Mouse (Mus musculus): ENCODE measurements around the gene Retreg2. TPM values are rescaled to one million over a fixed set of nuclear protein-coding genes. Genes with fewer than 3 reads are reported as not detected.

Gene Retreg2
- total RNA-seq, 2 experiments from 2014 or later, result 138 to 144 TPM

DNA sequence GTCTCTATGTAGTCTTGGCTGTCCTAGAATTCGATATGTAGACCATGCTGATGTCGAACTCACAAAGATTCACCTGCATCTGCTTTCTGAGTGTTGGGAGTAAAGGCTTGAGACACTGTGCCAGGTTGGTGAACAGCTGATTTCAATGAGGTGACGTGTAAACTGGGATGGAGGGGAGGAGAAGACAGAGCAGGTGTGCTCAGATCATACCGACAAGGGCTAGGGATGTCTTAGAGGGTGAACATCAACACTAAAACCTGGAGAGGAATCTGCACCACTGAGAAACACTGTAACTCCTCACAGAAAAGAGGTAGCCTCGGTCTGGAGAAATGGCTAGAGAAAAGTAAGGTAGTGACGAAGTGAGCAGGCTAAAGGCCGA, 25.5 kb downstream of the Retreg2 start:
- no peak for DNase-seq (ENCODE audit: low spot score in 2 of 2)

DNA sequence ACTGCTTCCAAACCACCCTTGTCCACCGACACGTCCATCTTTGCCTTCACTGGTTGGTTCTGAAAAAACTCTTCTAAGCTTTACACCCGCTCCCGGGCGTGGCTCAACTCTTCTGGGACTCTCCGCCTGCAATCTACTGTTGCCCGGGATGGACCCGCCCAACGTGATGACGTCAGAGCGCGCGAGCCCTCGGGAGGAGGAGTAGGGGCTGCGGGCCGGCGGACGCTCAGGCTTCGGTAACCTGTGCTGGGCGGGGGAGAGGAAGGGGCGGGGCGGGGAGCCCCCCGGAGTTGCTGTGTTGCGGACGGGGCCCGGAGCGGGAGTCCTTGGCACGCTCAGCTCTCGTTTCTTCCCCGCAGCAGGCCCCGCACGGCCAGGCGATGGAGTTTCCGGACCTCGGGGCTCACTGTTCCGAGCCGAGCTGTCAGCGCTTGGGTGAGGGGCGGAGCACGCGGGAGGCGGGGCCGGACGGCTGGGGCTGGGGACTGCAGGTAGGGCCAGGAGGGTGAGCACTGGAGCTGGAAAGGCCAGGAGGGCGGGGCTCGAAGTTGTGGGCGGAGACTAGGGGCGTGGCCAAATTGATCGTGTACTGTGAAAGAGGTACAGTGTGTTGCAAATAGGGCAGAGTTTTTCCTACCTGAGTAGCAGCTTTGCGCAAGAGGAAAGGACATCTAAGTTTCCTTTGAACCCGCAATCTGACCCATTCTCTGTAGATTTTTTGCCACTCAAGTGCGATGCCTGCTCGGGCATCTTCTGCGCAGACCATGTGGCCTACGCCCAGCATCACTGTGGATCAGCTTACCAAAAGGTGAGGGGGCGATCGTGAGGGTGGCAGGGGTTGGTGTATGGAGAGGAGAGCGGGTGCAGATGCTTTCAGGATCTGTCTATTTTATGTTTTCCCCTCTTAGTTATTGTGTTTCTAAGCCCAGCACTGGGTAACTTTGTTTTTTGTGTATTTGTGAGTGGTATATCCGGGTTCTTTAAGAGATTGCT, 26.2 kb downstream of the Retreg2 start, which contains the start of gene Zfand2b:
TSS of gene Zfand2b (plus strand) at position 175 of the 993 bp plus-strand sequence.
- peak; percentile 93 for DNase-seq (ENCODE audit: low spot score in 2 of 2)

DNA sequence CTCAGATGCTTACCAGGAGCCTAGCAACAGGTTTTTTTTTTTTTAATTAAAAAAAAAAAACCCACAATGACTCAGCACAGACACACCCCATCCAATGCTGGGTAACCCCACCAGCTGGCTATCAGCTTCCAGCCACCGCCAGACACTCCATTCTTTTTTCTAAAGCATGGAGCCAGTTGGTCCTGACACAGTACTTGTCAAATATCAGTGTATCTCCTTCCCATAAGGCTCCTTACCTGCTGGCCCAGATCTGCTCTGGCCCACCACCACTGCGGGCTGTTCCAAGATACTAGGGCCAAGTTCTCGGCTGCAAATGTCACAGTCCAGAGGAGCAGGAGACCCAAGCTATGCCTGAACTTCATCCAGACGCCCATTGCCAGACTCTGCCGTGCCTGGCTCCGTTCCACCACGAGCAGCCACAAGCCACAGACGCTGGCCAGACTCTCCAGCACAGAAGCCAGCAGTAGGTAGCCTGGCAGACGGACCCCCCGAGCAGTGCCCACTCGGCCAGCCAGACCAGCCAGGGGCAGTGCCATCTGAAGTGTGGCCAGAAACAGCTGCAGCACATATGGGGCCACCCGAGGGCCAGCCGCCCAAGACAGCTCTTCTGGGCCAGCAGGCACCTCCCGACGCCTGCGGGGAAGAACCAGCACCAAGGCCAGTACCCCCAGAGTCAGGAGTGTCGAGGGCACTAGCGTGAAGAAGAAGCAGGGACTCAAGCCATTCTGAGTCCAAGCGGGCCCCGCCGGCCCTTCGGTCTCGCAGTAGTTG, 36.9 kb downstream of the Retreg2 start:
- DNase-seq (ENCODE audit: low spot score in 2 of 2), result peak; percentile 79 to 80

DNA sequence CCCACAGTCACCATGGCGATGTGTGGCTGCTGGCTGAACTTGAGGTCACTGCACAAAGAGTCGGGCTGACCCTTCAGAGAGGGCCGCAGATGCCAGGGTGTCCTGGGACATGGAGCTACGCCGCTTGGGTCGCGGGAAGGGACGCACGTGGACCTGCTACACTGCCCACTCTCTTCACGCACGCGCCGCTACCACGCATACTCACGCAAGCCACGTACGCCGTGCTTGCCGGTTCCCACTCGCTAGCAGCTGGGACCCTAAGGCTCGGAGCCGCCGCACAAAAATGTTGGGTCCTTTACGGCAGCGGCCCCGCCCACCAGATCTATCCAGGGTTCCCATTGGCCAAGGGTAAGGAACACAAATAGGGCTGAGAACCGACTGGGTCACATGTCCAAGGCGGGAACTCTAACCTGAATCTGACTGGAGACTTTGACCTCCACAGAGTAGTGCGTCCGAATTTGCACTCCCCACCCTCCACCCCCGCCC, 37.6 kb downstream of the Retreg2 start, which contains the start of gene Abcb6:
TSS of gene Abcb6 (minus strand) at position 288 of the 486 bp plus-strand sequence.
- DNase-seq (ENCODE audit: low spot score in 2 of 2), result peak; percentile 89 to 91

DNA sequence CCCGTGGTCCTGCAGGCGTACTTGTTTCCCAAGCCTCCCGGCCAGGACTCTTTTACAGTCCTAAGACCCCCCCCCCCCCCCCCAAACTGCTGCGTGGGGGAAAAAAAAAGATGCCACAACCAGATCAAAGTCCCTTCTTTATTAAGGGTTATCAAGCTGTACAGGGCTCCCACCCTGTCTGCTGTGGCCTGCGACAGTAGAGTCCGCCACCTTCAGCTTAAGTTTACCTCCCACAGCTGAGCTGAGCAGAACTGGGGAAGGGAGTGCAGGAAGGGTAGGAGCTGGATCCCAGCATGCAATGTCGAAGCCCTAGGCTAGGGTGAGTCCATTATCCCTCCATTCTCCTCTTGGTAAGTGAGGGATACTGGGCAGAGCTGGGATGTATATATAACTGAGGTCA, 38.2 kb downstream of the Retreg2 start:
- no peak for DNase-seq (ENCODE audit: low spot score in 2 of 2)

DNA sequence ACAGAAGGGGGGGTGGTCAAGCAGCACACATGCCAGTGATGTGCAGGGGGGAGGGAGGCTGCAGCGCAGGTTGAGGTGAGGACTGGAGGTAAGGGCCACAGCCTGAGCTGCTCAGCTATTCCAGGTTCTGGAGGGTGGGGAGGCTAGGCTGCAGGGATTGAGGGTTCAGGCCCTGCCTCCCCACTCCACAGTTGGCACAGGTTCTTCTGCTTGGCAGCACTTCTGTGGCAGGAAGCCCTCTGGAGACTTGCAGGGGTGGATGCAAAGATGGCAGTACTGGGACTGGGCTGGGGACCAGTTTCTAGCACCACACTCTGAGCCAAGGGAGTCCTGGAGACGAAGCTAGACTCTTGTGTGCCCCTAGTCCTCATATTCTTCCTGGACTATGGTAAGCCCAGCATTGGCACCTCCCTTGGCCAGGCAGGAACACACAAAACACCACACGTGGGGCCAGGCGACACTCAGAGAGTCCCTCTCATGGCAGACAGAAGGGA, 38.8 kb downstream of the Retreg2 start:
- DNase-seq (ENCODE audit: low spot score in 2 of 2), result no peak

DNA sequence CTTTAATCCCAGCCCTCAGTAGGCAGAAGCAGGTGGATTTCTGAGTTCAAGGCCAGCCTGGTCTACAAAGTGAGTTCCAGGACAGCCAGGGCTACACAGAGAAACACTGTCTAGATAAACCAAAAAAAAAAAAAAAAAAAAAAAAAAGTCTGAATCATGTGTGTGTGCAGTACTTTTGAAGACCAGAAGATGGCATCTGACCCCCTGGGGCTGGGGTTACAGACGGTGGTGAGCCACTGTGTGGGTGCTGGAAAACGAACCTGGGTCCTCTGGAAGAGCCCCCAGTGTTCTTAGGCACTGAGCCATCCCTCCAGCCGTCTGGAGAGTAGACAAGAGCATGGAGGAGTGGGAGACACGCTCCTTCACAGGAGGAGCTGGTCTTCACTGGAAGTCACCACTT, 39.6 kb downstream of the Retreg2 start:
- DNase-seq (ENCODE audit: low spot score in 2 of 2), result no peak

DNA sequence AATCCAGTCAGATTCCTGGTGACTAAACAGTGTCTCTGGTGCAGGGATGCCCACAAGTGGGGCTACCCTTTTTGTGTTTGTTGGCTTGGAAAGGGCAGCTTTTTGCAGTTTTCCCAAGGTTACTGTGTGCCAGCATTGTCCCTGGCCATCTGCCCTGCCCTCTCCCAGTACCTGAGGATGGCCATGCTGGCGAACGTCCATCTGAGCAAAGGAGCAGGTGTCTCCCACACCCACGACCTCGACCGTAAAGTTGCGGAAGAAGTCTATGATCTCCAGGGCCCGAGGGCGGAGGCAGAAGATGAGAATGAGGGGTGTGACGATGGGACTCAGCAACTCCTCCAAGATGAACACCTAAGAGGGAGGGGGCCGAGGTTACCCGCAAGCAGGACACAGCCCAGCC, 42.9 kb downstream of the Retreg2 start:
- no peak for DNase-seq (ENCODE audit: low spot score in 2 of 2)

DNA sequence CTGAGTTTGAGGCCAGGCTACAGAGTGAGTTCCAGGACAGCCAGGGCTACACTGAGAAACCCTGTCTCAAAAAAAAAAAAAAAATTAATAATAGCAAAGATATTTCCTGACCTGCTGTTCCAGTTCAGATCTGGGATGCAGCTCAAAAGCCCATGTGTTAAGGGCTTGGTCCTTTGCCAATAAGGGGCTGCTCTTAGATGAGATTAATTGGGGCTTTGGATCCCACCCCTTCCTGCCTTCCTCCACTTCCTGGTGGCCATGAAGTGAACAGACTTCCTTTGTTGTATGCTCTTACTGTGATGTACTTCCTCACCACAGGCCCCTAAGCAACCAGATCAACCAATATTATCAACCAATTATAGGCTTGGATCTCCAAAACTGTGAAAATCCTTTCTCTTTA, 44.5 kb downstream of the Retreg2 start:
- no peak for DNase-seq (ENCODE audit: low spot score in 2 of 2)

DNA sequence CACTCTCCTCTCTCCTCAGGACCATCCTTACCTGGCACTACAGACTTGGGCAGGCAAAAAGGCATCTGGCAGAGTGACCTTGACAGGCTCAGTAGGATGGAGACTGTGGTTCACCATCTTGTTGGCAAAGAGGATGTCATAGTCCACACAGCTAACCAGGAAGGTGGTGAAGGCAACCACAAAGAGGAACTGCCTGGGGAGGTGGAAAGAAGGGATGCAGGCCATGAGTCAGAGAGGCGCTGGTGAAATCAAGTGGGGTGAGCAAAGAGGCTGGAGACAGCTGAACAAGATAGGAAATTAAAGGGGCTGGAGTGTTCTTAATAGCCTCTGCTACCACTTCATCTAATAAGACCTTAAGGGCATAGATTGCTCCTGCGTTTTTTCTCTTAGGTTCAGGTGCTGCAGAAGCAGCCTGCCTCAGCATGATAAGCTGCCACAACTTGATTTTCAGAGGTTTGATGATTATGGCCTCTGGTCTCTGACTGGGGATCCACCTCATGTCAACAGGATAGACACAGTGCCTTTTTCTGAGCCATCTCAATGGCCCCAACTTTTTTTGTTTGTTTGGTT, 45.4 kb downstream of the Retreg2 start:
- no peak for DNase-seq (ENCODE audit: low spot score in 2 of 2)

DNA sequence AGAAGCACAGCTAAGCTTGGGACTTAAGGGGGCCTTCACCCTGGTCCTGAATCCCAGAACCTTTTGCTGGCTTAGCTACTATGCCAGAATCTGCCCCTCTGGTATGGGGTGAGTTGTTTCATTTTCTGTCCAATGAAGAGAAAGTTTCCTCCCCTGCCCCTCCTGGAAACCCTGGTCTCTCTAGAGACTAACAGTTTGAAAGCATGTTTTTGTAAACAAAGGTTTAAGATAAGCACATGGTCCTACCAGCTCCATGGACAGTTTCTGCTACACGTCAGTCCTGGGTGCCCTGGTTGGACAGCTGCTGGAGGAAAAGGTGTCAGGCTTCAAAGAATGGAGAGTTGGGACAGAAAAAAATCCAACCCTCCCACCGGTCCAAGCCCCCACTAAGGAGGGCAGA, 48.0 kb downstream of the Retreg2 start:
- DNase-seq (ENCODE audit: low spot score in 2 of 2), result no peak

DNA sequence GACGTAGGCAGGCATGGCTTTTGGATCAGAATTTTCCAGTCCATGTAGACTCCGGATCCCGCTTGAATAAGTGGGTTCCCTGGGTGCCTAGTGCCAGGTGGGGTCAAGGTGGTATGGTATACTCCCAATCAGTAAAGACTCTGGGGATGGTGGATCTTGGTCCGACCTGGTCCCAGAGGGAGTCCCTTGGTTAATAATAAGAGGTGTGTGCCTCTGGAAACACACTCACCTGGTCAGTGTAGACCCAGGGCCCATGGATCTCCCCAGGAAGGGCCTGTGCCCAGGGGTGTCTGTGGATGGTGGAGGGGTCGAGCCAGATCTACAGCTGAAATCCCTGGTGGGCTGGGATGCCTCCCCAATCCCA, 48.7 kb downstream of the Retreg2 start:
- DNase-seq (ENCODE audit: low spot score in 2 of 2), result no peak

DNA sequence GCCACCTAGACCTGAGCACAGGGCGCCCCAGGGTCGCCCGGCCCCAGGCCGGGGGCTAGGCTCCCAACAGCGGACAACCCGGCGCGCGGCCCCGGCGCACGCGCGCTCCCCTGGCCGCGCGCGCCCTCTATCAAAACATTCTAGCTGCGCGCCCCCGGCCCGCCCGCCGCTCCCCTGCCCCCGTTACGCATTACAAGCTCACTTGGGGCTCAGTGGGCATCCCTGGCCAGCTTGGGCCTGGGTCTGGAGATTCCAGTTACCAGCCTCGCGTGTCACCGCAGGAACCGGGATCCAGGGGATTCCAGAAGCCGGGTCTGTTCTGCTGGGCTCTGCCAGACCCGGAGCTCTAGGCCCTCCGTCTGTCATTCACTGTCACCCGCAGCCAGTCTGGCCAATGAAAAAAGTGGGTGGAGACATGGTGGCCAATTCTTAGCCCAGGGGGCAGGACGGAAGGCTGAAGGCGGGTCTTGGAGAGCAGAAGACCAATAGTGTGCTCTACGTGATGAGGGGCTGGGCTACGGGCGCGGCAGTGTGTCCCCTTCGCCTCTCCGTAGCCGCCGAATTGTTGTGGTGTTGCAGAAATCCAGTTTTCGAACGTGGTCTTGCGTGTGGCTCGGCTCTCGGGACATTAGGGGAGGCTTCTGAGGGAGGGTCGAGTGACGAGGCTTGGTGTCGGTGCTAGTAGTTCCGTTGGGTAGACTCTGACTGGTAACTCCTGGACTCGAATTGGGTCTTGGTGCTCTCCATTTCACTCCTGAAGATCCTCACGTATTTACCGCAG, 49.2 kb downstream of the Retreg2 start, which contains the start of the genes Ankzf1 and Atg9a:
TSS of gene Ankzf1 (plus strand) at position 530 of the 781 bp plus-strand sequence.
TSS of gene Atg9a (minus strand) at position 575 of the 781 bp plus-strand sequence.
- DNase-seq (ENCODE audit: low spot score in 2 of 2), result peak; percentile 89 to 91

DNA sequence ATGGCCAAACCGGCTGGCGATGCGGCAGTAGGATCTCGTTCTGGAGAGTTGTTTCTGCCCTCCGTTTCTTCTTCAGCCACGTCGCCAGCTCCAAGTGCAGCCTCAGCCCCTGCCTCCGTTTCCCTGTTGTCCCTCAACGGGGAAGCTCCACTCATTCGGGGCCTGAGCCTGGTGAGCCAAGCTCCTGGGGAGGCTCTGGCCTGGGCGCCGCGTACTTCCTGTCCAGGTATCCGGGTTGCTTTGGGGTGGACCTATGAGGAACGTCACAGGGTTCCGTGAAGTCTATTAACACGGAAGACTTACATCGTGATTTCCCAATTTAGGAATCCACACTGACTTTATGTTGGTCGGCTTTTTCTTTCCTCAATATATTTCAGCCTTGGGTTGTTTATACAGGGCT, 49.9 kb downstream of the Retreg2 start:
- peak in 1 of 2 experiments; percentile 45 for DNase-seq (ENCODE audit: low spot score in 2 of 2)

Other genes starting within 250 kb of the Retreg2 start
- under 1 TPM in 1 of 2 experiments, not detected in 1; 0.53 TPM for gene Cryba2, start 249.6 kb upstream of the Retreg2 start, total RNA-seq (2021)
- 1 to 10 TPM; 3.3 to 3.9 TPM for gene Cfap65, start 207.2 kb upstream of the Retreg2 start, total RNA-seq (2021)
- gene Ihh, start 191.1 kb upstream of the Retreg2 start, total RNA-seq (2021), result under 1 TPM; 0.27 to 0.31 TPM
- 1 to 10 TPM; 2.3 to 2.4 TPM for gene Nhej1, start 17.6 kb upstream of the Retreg2 start, total RNA-seq (2021)
- gene Slc23a3, start 8.9 kb upstream of the Retreg2 start, total RNA-seq (2021), result under 1 TPM in 1 of 2 experiments, not detected in 1; 0.27 TPM
- gene Cnppd1, start 67 bp upstream of the Retreg2 start, total RNA-seq (2021), result 10 to 100 TPM; 35.3 to 35.8 TPM
- 10 to 100 TPM; 25.5 to 27.3 TPM for gene Zfand2b, start 25.9 kb downstream of the Retreg2 start, total RNA-seq (2021)
- 10 to 100 TPM; 37.7 to 45.8 TPM for gene Abcb6, start 37.6 kb downstream of the Retreg2 start, total RNA-seq (2021)
- gene Ankzf1, start 49.4 kb downstream of the Retreg2 start, total RNA-seq (2021), result 10 to 100 TPM; 19.9 to 21.0 TPM
- 100 to 1,000 TPM in 1 of 2 experiments, 10 to 100 TPM in 1; 93.9 to 109 TPM for gene Atg9a, start 49.4 kb downstream of the Retreg2 start, total RNA-seq (2021)
- 10 to 100 TPM; 22.4 to 23.2 TPM for gene Glb1l, start 68.0 kb downstream of the Retreg2 start, total RNA-seq (2021)
- 10 to 100 TPM; 88.8 to 97.7 TPM for gene Stk16, start 68.1 kb downstream of the Retreg2 start, total RNA-seq (2021)
- 100 to 1,000 TPM; 348 to 373 TPM for gene Tuba4a, start 77.1 kb downstream of the Retreg2 start, total RNA-seq (2021)
- not detected for gene A630095N17Rik, start 89.3 kb downstream of the Retreg2 start, total RNA-seq (2021)
- gene Dnajb2, start 93.6 kb downstream of the Retreg2 start, total RNA-seq (2021), result 10 to 100 TPM; 52.9 to 60.9 TPM
- 100 to 1,000 TPM; 238 to 251 TPM for gene Ptprn, start 121.7 kb downstream of the Retreg2 start, total RNA-seq (2021)
- 100 to 1,000 TPM; 108 to 111 TPM for gene Resp18, start 135.6 kb downstream of the Retreg2 start, total RNA-seq (2021)
- gene Dnpep, start 175.2 kb downstream of the Retreg2 start, total RNA-seq (2021), result 10 to 100 TPM; 59.7 to 66.2 TPM
- gene Des, start 217.6 kb downstream of the Retreg2 start, total RNA-seq (2021), result 1 to 10 TPM; 1.2 to 1.8 TPM
- 100 to 1,000 TPM; 164 to 175 TPM for gene Speg, start 232.5 kb downstream of the Retreg2 start, total RNA-seq (2021)